Mouse (Mus musculus) heart, postnatal 14 days (tissue): Measurements from ENCODE around the gene Sgms1. TPM values are rescaled to one million over a fixed set of nuclear protein-coding genes. Genes with fewer than 3 reads are reported as not detected.

Source experiments
- DNase-seq, 2 experiments: peaks; one replicate each; pipeline ENCODE4 v3.0.0; 2021 to 2022
- intact Hi-C: fragments of 180-260 bp; cut with DNase I; formaldehyde crosslinking; loops from one replicate; pipeline ENCODE4 v1.15.1; 2025
- total RNA-seq, 2 experiments: library from RNA; stranded (reverse); gene quantifications; 2 replicates each; pipeline ENCODE4 v1.2.3; 2021

The Sgms1 gene
- total RNA-seq, 2 experiments from 2014 or later, result 75.1 to 77.5 TPM

DNA sequence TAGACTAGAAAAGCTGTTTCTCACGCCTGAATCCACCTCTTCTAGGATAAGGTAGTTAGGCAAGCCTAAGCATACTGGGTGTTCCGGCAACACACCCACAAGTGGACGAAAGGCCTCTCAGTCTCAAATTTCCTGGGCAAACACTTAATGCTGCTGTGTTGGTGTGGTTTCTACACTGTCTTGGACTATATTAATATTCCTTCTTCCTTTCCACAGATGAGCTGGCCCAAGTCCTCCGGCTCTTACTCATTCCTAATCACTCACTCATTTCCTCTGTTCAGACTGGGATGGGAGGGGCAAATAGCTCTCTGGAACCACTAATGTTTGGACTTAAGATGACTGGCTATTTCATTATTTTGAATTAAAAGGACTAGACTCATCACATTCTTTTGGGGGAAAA, 84.6 kb downstream of the Sgms1 start:
- DNase-seq, result peak; percentile 48 to 59
- intact Hi-C loops, result loop anchor here (5.0 kb wide), 4 partner anchors 43 to 123 kb away; partner anchors contain the start of gene Sgms1

- DNase-seq, result peak; percentile 87 to 88
- intact Hi-C loops, result loop anchor here (5.0 kb wide), 4 partner anchors 42 to 122 kb away; partner anchors contain the start of gene Sgms1
Observed at GRCm38 (mm10) chr19:32304008-32304873, 85.3 kb downstream of the Sgms1 start.

- no peak for DNase-seq
- intact Hi-C loops, result loop anchor here (5.0 kb wide), 4 partner anchors 41 to 121 kb away; partner anchors contain the start of gene Sgms1
Observed at GRCm38 (mm10) chr19:32302835-32303381, 86.6 kb downstream of the Sgms1 start.

DNA sequence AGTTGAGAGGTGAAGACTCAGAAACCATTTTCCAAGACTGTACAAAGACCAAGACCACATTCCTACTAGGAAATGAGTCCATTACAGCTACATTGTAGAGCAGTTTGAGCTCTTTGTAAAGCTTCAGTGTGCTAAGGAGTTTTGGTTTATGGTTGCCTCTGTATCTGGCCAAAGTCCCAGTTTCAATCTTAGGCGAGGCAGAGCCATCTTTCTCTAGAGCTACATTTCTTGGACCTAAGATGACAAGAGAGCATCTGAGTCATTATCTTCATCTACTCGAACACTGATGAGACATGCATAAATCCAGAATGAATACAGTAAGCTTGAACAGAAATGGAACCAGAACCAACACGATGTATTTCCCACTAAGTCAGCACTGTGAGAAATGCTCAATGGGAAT, 87.9 kb downstream of the Sgms1 start:
- intact Hi-C loops, result loop anchor here (5.0 kb wide), 4 partner anchors 39 to 119 kb away; partner anchors contain the start of gene Sgms1
- DNase-seq, result no peak

- DNase-seq, result no peak
- intact Hi-C loops, result no loop called here
Observed at GRCm38 (mm10) chr19:32298221-32298620, 91.3 kb downstream of the Sgms1 start.

DNA sequence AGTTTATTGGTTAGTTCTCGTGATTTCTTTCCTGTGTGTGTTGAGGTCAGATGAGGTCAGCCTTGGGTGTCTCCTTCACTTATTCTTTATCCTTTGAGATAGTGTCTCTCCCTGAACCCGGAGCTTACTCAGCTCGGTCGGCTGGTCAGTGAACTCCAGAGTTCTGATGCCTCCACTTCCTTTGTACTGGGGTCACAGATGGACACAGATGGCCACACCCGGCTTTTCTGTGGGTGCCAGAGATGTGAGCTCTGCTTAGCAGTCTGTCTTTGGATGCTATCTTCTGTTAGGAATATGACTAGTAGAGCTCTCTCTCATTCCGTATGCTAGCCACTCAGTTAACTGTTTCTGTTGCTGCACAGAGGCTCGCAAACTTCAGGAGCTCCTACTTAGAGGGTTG, 92.7 kb downstream of the Sgms1 start:
- intact Hi-C loops, result no loop called here
- no peak for DNase-seq

DNA sequence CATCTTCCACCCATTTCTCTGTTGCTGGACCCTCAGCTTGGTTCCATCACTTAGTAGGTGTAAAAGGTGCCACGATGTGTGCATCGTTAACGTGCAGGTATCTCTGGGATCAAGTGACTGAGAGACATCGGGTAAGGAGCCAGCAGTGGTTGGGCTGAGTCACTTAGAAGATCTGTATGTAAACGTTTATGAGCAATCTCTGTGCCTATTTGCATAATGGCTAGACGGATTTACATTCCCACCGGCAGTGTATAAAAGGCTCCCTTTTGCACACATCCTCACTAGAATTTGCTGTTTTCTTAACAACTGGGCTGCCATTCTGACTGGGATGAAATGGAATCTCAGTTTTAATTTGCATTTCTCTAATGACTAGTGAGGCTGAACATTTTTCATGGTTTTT, 93.9 kb downstream of the Sgms1 start:
- intact Hi-C loops, result no loop called here

GRCm38 (mm10) chr19:32292782-32293776, 96.4 kb downstream of the Sgms1 start:
- intact Hi-C loops, result no loop called here
- no peak for DNase-seq

More for the DNA sequence above, 93.9 kb downstream of the Sgms1 start:
- no peak for DNase-seq

DNA sequence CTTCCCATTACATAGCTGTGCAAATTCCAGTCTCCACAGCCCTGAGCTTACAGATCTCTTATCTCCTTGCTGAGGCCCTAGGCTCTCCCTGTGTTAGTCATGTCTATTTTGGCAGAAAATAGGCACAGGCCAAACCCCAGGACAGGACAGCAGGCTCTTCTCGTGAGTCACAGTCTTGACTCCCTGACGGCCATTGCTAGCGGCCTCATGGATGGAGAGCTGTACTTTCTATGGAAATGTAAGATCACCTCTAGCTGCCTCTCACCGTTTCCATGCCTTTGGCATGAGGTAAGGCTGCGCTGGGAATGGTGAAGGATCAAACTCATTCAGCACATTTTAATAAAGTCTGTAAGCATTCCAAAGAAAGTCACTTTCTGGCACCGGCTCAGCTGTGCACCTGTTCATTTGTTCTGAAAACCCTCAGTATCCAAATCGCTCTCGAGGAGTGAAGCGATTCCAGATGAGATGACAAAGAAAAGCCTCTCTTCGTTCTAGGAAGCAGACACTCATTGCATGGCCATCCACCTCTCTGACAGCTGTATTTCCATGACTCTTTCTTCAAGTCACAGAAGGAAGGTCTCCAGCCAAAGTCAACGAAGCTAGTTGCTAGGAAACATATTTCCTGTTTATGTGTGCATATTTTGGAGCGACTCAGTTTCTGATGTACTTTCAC, 97.3 kb downstream of the Sgms1 start:
- peak; percentile 40 to 44 for DNase-seq
- intact Hi-C loops, result no loop called here

DNA sequence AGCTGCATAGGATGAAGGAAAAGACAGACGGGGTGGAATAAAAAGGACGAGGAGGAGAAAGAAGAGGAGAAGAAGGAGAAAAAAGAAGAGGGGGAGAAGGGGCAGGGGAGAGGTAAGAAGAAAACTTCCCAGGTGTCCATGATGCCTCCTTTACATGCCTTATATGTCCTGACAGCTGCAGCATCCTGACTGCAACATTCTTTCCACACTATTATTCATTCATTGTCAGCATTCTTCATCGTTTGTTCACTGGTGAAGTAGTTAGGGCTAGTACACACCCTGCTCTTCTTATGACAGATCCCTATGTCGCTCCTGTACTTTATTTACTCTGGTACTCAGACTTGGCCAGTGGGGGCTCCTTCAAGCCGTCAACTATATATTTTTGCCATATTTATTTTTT, 98.4 kb downstream of the Sgms1 start:
- intact Hi-C loops, result no loop called here
- no peak for DNase-seq

- no peak for DNase-seq
- intact Hi-C loops, result no loop called here
Observed at GRCm38 (mm10) chr19:32288895-32289294, 100.6 kb downstream of the Sgms1 start.

DNA sequence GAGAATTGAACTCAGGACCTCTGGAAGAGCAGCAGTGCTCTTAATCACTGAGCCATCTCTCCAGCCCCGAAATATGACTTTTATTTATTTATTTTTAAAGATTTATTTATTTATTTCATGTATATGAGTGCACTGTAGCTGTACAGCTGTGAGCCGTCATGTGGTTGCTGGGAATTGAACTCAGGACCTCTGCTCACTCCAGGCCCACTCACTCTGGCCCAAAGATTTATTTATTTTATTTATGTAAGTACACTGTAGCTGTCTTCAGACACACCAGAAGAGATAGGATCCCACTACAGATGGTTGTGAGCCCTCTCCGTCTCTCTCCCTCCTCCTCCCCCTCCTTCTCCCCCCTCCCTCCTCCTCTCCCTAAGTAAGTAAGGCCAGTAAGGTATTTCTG, 101.7 kb downstream of the Sgms1 start:
- no peak for DNase-seq
- intact Hi-C loops, result no loop called here

- DNase-seq, result no peak
- intact Hi-C loops, result no loop called here
Observed at GRCm38 (mm10) chr19:32285455-32285831, 104.1 kb downstream of the Sgms1 start.

DNA sequence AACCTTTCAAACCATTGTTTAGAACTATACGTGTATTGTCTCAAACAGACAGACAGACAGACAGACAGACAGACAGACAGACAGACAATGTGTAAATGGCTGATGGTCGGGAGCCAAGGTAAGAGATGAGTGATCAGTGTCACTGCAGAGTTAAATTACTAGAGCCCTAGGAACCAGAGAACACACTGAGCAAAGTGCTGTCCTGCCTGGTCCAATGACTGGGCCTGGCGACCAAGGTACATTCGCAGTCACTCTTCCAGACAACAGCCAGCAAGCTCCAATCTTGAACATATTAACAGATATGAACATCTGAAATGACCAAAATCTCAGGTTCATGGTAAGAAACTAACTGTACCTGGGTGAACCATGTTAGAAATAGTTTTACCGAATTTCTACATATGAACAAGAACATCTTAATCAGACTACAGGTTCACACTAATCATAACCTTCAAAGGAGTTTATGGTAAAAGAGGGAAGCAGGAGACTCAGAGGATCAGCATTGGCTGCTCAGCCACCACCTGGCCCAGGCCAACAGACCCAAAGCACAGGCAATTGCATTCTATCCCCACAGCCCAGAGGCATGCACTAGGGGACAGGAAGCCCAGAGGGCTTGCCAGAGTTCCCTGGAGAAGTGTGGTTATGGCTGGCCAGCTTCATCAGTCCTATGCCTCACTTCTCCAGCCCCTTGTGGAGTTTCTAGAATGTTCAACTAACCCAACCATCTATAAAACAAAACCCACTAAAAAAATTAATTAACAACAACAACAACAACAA, 104.6 kb downstream of the Sgms1 start:
- intact Hi-C loops, result no loop called here
- no peak for DNase-seq

DNA sequence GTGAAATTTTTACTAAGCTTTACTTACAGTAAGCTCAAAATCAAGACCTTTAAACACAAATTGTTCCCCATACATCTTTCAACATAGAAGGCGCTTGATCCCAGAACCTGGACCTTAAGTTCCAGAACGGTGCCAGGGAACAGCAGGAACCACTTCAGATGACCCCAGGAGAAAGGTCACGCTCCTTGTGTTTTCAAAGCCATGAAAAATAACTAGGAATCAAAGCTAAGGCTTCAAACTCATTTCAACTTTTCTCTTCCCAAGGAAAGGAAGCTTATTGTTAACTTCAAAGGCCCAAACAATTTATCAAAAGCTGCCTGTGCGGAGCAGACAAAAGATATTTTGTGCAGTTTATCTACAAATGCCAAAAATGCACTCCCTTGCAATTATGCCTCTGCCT, 107.6 kb downstream of the Sgms1 start:
- intact Hi-C loops, result no loop called here

DNA sequence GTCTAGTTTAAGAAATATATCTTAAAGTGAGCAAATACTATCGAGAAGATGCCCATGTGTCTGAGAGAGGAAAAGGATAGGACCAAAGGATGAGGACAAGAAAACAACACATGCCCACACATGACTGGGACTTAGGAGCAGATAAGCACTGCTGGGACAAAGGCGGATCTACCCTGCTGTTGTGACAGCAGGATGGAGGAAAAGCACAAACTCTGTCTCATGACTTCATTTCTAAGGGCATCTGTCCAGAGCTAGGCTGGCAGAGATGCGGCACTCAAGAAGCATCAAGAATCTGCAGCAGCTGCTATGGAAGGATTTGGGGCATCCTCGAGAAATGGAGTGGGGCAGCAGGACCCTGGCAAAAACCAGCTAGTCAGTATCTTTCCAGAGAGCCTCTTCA, 109.1 kb downstream of the Sgms1 start:
- no peak for DNase-seq
- intact Hi-C loops, result no loop called here

More for the DNA sequence above, 107.6 kb downstream of the Sgms1 start:
- DNase-seq, result no peak

GRCm38 (mm10) chr19:32279400-32279799, 110.1 kb downstream of the Sgms1 start:
- intact Hi-C loops, result no loop called here
- DNase-seq, result no peak

DNA sequence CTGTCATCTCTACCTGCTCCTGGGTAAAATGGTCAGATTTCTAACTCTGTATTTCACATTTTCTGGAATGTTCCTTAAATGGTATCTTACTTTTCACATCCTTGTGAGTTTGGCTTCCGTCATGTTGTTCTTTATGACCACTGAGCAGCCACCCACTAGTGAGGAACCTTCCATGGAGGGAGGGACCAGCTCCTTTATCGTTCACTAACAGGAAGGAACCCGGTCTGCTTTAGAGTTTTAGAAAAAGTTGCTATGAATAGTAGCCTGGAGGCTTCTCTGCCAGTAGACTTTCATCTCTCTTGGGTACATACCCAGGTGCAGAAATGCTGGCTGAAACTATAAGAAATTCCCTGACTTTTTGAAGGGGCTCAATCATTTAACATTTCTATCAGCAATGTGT, 111.6 kb downstream of the Sgms1 start:
- intact Hi-C loops, result no loop called here

DNA sequence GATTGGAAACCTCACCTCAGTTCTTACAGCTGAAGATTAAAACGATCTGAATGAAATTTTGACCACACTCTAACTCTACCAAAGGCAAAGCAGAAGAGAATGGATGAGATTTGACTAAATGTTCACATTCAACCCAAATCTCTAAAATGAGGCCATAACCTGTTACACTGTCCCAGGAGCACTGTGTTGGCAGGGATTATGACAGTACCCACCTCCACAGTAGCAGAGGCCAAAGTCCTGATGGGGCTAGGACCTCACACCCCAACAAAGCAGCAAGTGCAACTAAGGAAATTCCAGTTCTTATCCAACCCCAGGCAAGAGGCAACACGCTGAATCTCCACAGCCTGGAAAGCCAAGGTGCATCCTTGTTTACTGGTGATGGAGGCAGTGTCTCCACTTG, 112.2 kb downstream of the Sgms1 start:
- intact Hi-C loops, result no loop called here
- no peak for DNase-seq

More for the DNA sequence above, 111.6 kb downstream of the Sgms1 start:
- DNase-seq, result no peak
